Mouse (Mus musculus) adrenal gland, adult 8-10 months (tissue): Measurements from ENCODE around the gene Ctnna2. TPM values are rescaled to one million over a fixed set of nuclear protein-coding genes. Genes with fewer than 3 reads are reported as not detected.

Experiments
- DNase-seq: peaks from one replicate; pipeline ENCODE4 v3.0.0; 2022
- total RNA-seq, 4 experiments: library from RNA; stranded (reverse); gene quantifications; 2 replicates each; pipeline ENCODE4 v1.2.4; 2022

The Ctnna2 gene
- 1 to 10 TPM; 2.5 to 5.5 (median 3.8) TPM for total RNA-seq

- DNase-seq, result peak; percentile 55
Observed at GRCm38 (mm10) chr6:77979241-77979961, at the start of gene Ctnna2. TSS of gene Ctnna2 (minus strand) at chr6:77979699.

- DNase-seq, result no peak
Observed at GRCm38 (mm10) chr6:77980137-77981052, 896 bp upstream of the Ctnna2 start.

- DNase-seq, result no peak
Observed at GRCm38 (mm10) chr6:77978476-77979240, 841 bp downstream of the Ctnna2 start.

- no peak for DNase-seq
Observed at GRCm38 (mm10) chr6:77970545-77971242, 8.8 kb downstream of the Ctnna2 start.

GRCm38 (mm10) chr6:77969774-77970173 lies 9.7 kb downstream of the Ctnna2 start:
- DNase-seq, result no peak

GRCm38 (mm10) chr6:77962011-77962410 lies 17.5 kb downstream of the Ctnna2 start:
- DNase-seq, result no peak

GRCm38 (mm10) chr6:77951276-77951675 lies 28.2 kb downstream of the Ctnna2 start:
- DNase-seq, result no peak

- DNase-seq, result no peak
Observed at GRCm38 (mm10) chr6:77950690-77951089, 28.8 kb downstream of the Ctnna2 start.

GRCm38 (mm10) chr6:77929375-77929774 lies 50.1 kb downstream of the Ctnna2 start:
- no peak for DNase-seq

GRCm38 (mm10) chr6:77873150-77873549 lies 106.3 kb downstream of the Ctnna2 start:
- no peak for DNase-seq

- no peak for DNase-seq
Observed at GRCm38 (mm10) chr6:77869313-77869712, 110.2 kb downstream of the Ctnna2 start.

GRCm38 (mm10) chr6:77868119-77868518 lies 111.4 kb downstream of the Ctnna2 start:
- DNase-seq, result no peak

GRCm38 (mm10) chr6:77863379-77863778 lies 116.1 kb downstream of the Ctnna2 start:
- no peak for DNase-seq

- DNase-seq, result no peak
Observed at GRCm38 (mm10) chr6:77862781-77863180, 116.7 kb downstream of the Ctnna2 start.

GRCm38 (mm10) chr6:77849438-77849837 lies 130.1 kb downstream of the Ctnna2 start:
- no peak for DNase-seq

GRCm38 (mm10) chr6:77848796-77849195 lies 130.7 kb downstream of the Ctnna2 start:
- peak; percentile 7 for DNase-seq

- no peak for DNase-seq
Observed at GRCm38 (mm10) chr6:77847651-77848050, 131.8 kb downstream of the Ctnna2 start.

- DNase-seq, result no peak
Observed at GRCm38 (mm10) chr6:77839076-77839475, 140.4 kb downstream of the Ctnna2 start.

- DNase-seq, result no peak
Observed at GRCm38 (mm10) chr6:77838653-77839052, 140.8 kb downstream of the Ctnna2 start.

GRCm38 (mm10) chr6:77837543-77837942 lies 142.0 kb downstream of the Ctnna2 start:
- no peak for DNase-seq

GRCm38 (mm10) chr6:77834680-77835079 lies 144.8 kb downstream of the Ctnna2 start:
- DNase-seq, result no peak

GRCm38 (mm10) chr6:77827526-77827925 lies 152.0 kb downstream of the Ctnna2 start:
- DNase-seq, result no peak
